Mouse (Mus musculus) MEL-GATA-1-ER (cell line): ENCODE results near the gene Kbtbd12.

Experiments used
- DNase-seq: peaks from one replicate; pipeline ENCODE4 v3.0.0-alpha.2; 2012; ENCODE audit warnings: low read depth; ENCODE audit errors: extremely low read depth

The Kbtbd12 gene

GRCm38 (mm10) chr6:88637611-88638301, at the start of gene Kbtbd12:
Gene Kbtbd12, minus strand, starts transcription at chr6:88637950.
- peak; percentile 5 for DNase-seq

GRCm38 (mm10) chr6:88683380-88684053, 45.8 kb upstream of the Kbtbd12 start:
- DNase-seq, result no peak

DNA sequence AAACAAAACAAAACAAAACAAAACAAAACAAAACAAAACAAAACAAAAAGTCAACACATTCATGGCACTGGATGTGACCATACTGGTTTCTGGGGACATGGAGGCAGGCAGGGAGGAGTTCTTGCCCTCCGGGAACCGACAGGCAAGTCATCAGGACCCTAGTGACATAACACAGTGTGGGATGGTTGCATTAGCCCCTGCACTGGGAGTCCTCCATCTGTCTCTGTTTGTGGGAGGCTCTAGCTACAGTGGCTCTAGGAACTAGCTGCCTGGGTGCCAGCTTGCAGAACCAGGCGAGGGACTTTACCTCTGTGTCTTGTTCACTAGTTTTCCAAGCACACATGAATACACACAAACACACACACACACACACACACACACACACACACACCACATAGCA, 43.3 kb upstream of the Kbtbd12 start:
- no peak for DNase-seq

GRCm38 (mm10) chr6:88677738-88678137, 40.0 kb upstream of the Kbtbd12 start:
- no peak for DNase-seq

- DNase-seq, result no peak
These were observed 39.3 kb upstream of the Kbtbd12 start for GRCm38 (mm10) chr6:88676753-88677736.

- DNase-seq, result no peak
These were observed 38.1 kb upstream of the Kbtbd12 start for GRCm38 (mm10) chr6:88675815-88676214.

- no peak for DNase-seq
These were observed 24.5 kb upstream of the Kbtbd12 start for GRCm38 (mm10) chr6:88662284-88662683.

DNA sequence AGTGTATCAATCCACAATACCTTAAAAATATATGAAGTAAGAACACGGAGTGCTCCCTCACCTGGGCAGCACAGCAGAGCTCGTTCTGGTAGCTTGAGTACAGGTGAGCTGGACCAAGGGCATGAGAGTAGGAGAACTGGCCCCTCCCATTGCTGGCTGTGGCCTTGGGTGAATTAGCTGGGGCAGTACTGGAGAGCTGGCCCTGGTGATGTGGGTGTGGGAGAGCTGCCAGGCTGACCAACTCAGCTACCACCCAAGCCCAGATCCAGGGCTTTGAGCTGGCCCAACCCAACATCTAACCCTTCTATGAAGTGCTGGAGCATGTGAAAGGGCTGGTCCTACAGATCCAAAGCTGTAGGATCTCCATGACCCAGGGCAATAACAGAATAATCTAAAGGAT, 23.9 kb upstream of the Kbtbd12 start:
- DNase-seq, result no peak

DNA sequence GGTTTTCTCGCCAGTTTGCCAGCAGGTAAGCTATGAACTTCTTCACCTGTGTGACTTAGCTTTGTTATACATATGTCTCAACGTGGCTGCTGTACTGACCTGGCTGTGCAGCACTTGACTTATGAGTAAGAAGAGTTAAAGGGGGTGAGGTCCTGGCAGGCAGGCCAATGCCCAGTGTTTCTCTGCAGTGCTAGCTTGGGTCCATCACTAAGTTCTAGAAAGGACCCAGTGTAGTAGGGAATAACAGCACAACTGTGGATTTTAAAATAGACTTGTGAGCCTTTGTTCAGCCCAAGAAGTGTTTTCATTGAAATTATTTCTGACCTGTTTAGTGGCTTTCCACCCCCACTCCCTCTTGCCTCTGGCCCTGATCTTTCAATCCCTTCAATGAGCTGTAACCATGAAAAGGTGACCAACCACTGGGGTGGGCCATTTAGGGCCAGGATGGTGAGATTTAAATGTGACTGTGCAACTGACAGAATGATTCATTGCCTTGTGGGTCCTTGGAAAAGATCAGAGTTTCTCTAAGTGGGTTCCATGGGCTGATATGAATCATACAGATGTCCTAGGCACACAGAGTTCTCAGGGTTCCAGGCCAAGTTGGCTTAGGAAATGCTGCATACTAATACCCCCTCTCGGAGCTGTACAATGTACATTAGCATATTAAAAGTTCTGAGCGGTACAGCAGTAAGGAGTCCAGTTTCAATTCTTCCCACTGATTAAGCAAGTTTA, 10.0 kb upstream of the Kbtbd12 start:
- DNase-seq, result no peak

GRCm38 (mm10) chr6:88644786-88645185, 7.0 kb upstream of the Kbtbd12 start:
- DNase-seq, result no peak

DNA sequence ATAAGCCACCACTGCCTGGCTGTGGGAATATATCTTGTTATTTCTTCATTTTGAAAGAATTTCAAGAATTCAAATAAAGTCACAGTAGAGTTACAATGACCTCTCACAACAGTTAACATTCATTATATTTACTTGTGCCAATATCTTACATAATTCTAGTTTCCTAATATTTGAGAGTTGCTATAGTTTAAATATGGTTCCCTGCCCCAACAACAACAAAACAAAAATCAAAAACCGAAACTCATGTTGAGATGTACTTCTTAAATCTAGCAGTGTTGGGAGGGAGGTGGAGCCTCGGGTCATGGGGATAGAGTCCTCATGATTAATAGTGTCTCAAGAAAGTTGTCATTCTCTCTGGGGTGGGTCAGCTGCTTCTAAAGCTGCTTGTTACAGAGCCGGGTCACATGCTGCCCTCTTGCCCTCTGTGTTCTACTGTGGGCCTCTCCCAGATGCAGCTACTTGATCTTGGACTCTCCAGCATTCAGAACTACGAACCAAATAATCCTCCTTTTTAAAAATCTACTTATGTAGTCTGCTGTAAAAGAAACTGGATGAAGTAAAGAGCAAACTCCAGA, 3.7 kb upstream of the Kbtbd12 start:
- no peak for DNase-seq

- DNase-seq, result no peak
These were observed 2.6 kb upstream of the Kbtbd12 start for GRCm38 (mm10) chr6:88640331-88640730.

DNA sequence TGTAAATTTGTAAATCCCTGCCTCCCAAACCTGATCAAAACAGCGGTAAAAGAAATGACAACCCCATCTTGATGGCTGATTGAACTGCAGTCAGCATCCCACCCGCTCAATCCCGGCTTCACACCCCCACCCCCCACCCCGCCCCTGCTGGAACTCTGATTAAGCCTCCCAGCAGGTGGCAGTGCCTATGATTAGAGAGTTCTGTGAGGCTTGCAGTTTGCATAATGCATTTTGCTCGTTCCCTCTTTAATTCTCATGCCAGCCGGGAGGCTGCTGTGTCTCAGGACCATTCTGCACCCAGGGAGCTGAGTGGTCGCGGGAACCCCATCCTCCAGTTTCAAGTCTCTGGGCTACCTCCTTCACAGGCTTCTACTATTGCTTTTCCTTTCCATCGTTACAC, 2.2 kb upstream of the Kbtbd12 start:
- DNase-seq, result no peak

DNA sequence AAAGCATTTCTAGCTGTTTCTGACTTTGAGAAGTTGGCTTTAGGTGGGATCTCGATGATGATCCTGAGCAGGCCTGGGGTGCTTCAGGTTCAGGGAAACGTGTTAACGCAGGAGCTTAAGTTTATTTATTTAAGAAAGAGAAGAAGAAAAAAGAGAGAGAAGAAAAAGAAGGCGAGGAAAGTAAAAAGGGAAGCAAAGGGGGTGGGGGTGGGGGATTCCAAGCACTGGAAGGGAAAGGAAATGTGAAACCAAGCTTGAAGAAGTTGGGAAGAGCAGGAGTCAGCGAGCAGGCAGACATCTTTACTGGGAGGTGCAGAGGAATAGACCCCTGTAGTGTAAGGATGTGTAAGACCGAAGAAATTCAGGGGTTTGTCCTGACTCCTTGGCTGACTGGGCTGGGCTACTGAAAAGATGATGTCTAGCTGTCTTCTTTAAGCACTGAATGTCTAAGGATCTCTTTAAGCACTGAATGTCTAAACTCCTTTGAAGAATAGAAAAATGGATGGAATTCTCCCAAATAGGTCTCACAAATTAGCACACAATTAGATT, 1.7 kb upstream of the Kbtbd12 start:
- no peak for DNase-seq

DNA sequence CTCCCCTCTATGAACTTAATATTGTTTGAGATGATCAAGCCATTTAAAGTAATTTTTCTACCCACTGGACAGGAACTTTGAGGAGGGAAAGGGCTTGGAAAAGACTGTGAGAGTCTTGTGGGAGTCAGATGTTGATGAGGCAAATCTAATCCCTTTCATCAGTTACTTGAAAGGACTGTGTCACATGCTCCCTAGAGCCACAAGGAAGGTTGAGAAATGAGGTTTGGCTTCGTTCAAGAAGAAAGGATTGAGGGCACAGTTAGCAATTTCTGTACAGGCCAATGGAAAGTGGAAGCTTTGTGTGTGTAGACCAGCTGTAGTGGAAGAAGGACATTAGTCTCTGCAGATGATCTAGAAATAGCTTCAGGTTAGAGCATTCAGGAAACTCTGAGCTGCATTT, 1.2 kb upstream of the Kbtbd12 start:
- no peak for DNase-seq

- peak; percentile 9 for DNase-seq
These were observed 1.6 kb downstream of the Kbtbd12 start for GRCm38 (mm10) chr6:88635881-88636754.

DNA sequence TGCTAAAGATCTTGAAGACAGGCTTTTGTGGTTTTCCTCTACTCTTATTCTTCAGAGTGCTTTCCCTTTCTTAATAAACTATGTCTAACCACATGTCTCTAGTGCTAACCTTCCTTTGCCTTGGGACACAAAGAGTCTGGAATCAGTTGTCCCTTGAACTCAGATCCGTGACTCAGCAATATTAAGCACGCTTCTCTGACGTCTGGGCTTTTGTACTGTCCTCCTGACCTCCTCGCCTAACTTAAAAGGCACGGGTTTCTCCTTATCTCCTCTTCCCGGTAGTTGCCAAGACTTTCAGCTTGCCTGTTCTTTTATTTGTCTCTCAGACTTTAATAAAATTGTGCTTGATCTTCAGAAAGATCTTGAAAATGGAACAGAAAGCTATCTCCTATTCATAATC, 6.5 kb downstream of the Kbtbd12 start:
- no peak for DNase-seq

GRCm38 (mm10) chr6:88630560-88630959, 7.2 kb downstream of the Kbtbd12 start:
- DNase-seq, result no peak

- no peak for DNase-seq
These were observed 7.9 kb downstream of the Kbtbd12 start for GRCm38 (mm10) chr6:88629821-88630220.
